Mouse (Mus musculus) lung, postnatal 4 days (tissue): ENCODE measurements at regions not wholly inside any gene's neighbourhood (a gene's known extent, or its start where the extent isn't known, plus 50 kb on each side); places are given as distances from the start of the nearest gene placed in this dataset.

ENCODE experiments used
- DNase-seq, 2 experiments: peaks; one replicate each; pipeline ENCODE4 v3.0.0; 2021

- no peak for DNase-seq
These were observed 117.3 kb downstream of the Anapc10 start for GRCm38 (mm10) chr8:79828763-79829542.

DNA sequence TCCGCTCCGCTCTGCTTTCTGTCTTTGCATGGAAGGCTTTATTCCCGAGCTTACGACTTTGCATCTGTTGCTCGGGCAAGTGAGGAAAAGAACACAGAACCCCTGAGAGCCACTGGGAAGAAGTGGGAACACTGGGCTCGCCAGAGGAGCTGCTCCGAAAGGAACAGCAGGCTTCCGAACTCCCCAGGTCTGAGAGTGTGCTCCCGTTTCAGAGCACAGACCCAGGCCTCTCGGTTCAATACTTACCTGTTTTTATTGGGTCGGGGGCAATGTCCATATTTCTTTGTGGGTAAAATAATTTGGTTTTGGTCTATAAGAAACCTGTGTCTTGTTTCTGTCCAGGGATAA, 117.9 kb downstream of the Anapc10 start:
- no peak for DNase-seq

DNA sequence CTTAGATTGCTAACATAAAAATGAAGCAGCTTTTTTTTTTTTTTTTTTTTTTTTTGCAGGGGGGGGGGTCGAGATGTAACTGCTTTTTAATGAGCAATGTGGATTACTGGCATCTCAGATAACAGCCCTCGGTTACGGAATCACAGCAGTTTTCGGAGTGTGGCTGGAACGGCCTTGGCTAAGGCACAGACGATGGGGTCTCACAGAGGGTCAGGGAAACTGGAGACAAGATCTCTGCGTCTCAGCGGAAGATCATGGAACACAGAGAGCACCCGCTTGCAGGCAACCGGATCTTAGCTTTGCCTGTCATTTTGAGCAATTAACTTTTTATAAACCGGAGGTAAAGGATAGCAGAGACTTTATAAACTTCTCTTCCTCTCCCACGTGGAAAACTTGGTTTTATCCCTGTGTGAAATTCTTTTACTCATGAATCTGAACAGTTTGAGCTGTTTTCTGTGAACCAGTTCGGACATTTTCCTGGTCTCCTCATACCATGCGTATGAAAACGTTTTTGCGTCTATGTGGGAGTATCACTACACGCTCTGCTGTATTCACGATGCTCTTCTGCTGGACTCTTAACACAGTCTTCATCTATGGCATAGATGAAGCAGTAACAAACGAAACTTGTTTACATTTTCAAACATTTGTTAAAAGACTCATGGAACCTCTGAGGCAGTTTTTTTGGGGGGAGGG, 118.5 kb downstream of the Anapc10 start:
- DNase-seq: peak in 1 of 2 experiments; percentile 28

GRCm38 (mm10) chr8:79838961-79839360, 127.3 kb downstream of the Anapc10 start:
- DNase-seq: no peak

DNA sequence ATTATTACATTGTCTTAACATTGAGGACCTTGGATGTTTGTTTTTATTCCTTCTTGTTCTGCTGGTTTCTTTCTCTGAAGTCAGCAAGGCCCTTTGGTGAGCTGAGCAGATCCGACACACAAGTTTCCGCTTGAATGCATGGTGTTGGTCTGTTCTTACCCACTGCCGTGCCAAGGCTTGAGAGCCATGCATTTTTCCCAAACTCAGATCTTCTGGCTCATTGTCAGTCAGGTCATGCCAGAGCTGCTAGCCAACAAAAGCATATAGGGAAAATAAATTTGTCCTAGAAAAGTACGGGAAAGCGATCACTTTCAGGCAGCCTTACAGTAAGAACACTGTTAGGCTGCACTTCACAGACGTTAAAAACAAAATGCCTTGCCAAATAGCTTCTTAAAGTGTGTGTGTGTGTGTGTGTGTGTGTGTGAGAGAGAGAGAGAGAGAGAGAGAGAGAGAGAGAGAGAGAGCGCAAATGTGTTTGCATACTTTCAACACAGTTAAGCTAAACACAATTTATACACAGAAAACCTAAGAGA, 138.4 kb downstream of the Anapc10 start:
- DNase-seq: no peak

DNA sequence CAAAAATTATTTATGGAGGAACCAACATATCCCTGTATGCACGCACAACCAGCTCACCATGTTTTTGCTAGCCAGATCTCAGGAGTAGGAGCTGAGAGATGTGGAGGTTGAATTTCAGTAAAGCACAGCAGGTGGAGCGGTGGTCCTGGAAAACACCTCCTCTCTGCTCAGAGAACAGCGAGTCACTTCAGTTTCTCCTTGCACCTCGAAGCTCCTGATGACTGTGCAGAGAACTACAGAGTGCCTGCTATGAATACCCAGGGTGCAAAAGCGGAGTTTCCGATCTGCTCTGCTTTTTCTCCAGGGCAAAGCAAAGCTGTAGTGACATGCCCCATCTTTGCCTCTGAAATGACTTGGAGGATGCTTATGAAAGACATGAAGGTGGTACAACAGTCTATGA, 138.9 kb downstream of the Anapc10 start:
- DNase-seq: no peak

- no peak for DNase-seq
These were observed 160.9 kb downstream of the Anapc10 start for GRCm38 (mm10) chr8:79872416-79873077.

- DNase-seq: peak in 1 of 2 experiments; percentile 21
These were observed 149.8 kb downstream of the Hhip start for GRCm38 (mm10) chr8:79907971-79908370.
